Mouse (Mus musculus): ENCODE measurements around the gene 0610012G03Rik. TPM values are rescaled to one million over a fixed set of nuclear protein-coding genes. Genes with fewer than 3 reads are reported as not detected.

0610012G03Rik gene
- polyA plus RNA-seq, 2 experiments from 2014 or later, result 5.5 to 7.3 TPM

GRCm38 (mm10) chr16:31932255-31932654 is 16.0 kb downstream of the 0610012G03Rik start:
- ATAC-seq, result no peak

GRCm38 (mm10) chr16:31931330-31931729 is 17.0 kb downstream of the 0610012G03Rik start:
- peak; percentile 15 for ATAC-seq

- no peak for ATAC-seq
These were observed 20.9 kb downstream of the 0610012G03Rik start for GRCm38 (mm10) chr16:31927412-31927811.

GRCm38 (mm10) chr16:31926547-31927182 is 21.6 kb downstream of the 0610012G03Rik start:
- ATAC-seq, result peak; percentile 49

- no peak for ATAC-seq
These were observed 22.2 kb downstream of the 0610012G03Rik start for GRCm38 (mm10) chr16:31926091-31926490.

GRCm38 (mm10) chr16:31924368-31924767 is 23.9 kb downstream of the 0610012G03Rik start:
- no peak for ATAC-seq

- ATAC-seq, result no peak
These were observed 30.0 kb downstream of the 0610012G03Rik start for GRCm38 (mm10) chr16:31918248-31918724.

GRCm38 (mm10) chr16:31917776-31918175 is 30.5 kb downstream of the 0610012G03Rik start:
- ATAC-seq, result no peak

GRCm38 (mm10) chr16:31910281-31910847 is 37.9 kb downstream of the 0610012G03Rik start:
- ATAC-seq, result no peak

GRCm38 (mm10) chr16:31908959-31909358 is 39.3 kb downstream of the 0610012G03Rik start:
- no peak for ATAC-seq

GRCm38 (mm10) chr16:31906896-31907295 is 41.4 kb downstream of the 0610012G03Rik start:
- ATAC-seq, result no peak

GRCm38 (mm10) chr16:31905891-31906825 is 42.1 kb downstream of the 0610012G03Rik start:
- no peak for ATAC-seq

- ATAC-seq, result no peak
These were observed 43.0 kb downstream of the 0610012G03Rik start for GRCm38 (mm10) chr16:31905331-31905730.

- ATAC-seq, result no peak
These were observed 45.1 kb downstream of the 0610012G03Rik start for GRCm38 (mm10) chr16:31903239-31903638.

GRCm38 (mm10) chr16:31901886-31902285 is 46.4 kb downstream of the 0610012G03Rik start:
- no peak for ATAC-seq

GRCm38 (mm10) chr16:31898546-31899326 is 49.6 kb downstream of the 0610012G03Rik start:
- no peak for ATAC-seq

Other genes starting within 250 kb of the 0610012G03Rik start
- not detected for gene Meltf, start 69.7 kb downstream of the 0610012G03Rik start, polyA plus RNA-seq (2017; shearing (Covaris generic))
- gene Pigz, start 14.6 kb downstream of the 0610012G03Rik start, polyA plus RNA-seq (2017; shearing (Covaris generic)), result under 1 TPM; 0.44 to 0.64 TPM
- gene Ncbp2, start within 50 bp of the 0610012G03Rik start, polyA plus RNA-seq (2017; shearing (Covaris generic)), result 10 to 100 TPM; 32.3 to 38.7 TPM
- 1 to 10 TPM; 9.4 to 9.5 TPM for gene Senp5, start 54.8 kb upstream of the 0610012G03Rik start, polyA plus RNA-seq (2017; shearing (Covaris generic))
- 10 to 100 TPM; 67.6 to 72.8 TPM for gene Pak2, start 130.8 kb upstream of the 0610012G03Rik start, polyA plus RNA-seq (2017; shearing (Covaris generic))
- gene Pigx, start 151.2 kb upstream of the 0610012G03Rik start, polyA plus RNA-seq (2017; shearing (Covaris generic)), result 100 to 1,000 TPM; 138 to 151 TPM
- gene Cep19, start 151.3 kb upstream of the 0610012G03Rik start, polyA plus RNA-seq (2017; shearing (Covaris generic)), result 10 to 100 TPM; 35.3 to 39.2 TPM
- 10 to 100 TPM; 65.3 to 71.7 TPM for gene Nrros, start 217.1 kb upstream of the 0610012G03Rik start, polyA plus RNA-seq (2017; shearing (Covaris generic))
- not detected for gene Bex6, start 231.3 kb upstream of the 0610012G03Rik start, polyA plus RNA-seq (2017; shearing (Covaris generic))